Mouse (Mus musculus) kidney, embryonic 16.5 days (tissue): ENCODE results near the gene Igdcc3. TPM values are rescaled to one million over a fixed set of nuclear protein-coding genes. Genes with fewer than 3 reads are reported as not detected.
"Not testable (repeated sequence)": the region's sequence is repeated elsewhere in the genome, so short reads cannot be mapped to it uniquely, and the experiment has no call there.

Experiments used
- ATAC-seq: fragments of 200-750 bp; cut with Nextera tagmentation; 2 replicates; pipeline ENCODE4 v1.8.0; 2017; ENCODE audit warnings: moderate TSS enrichment; ENCODE audit not compliant: low FRiP score, low TSS enrichment
- H3K27ac ChIP-seq: fragments of 300-500 bp; sonication (generic); 2 replicates; pipeline ENCODE4 v1.5.1; 2014; ENCODE audit warnings: low read length
- H3K27me3 ChIP-seq: fragments of 300-500 bp; sonication (generic); 2 replicates; pipeline ENCODE4 v1.6.1; 2014; ENCODE audit warnings: low read length, control low read depth, mixed read lengths; ENCODE audit not compliant: insufficient read depth
- H3K36me3 ChIP-seq: fragments of 300-500 bp; sonication (generic); 2 replicates; pipeline ENCODE4 v1.6.1; 2014; ENCODE audit warnings: low read length, control low read depth, mixed read lengths; ENCODE audit not compliant: insufficient read depth
- H3K4me1 ChIP-seq: fragments of 300-500 bp; sonication (generic); 2 replicates; pipeline ENCODE4 v1.6.1; 2014; ENCODE audit warnings: low read length, control low read depth, mixed read lengths; ENCODE audit not compliant: insufficient read depth
- H3K4me2 ChIP-seq: fragments of 300-500 bp; sonication (generic); replicated peaks from 2 replicates; pipeline ENCODE4 v1.6.1; 2014; ENCODE audit warnings: low read depth, low read length
- H3K4me3 ChIP-seq: fragments of 300-500 bp; sonication (generic); 2 replicates; pipeline ENCODE4 v1.5.1; 2014; ENCODE audit warnings: mild to moderate bottlenecking, low read length
- H3K9ac ChIP-seq: fragments of 300-500 bp; sonication (generic); replicated peaks from 2 replicates; pipeline ENCODE4 v1.6.1; 2014; ENCODE audit warnings: low read length
- H3K9me3 ChIP-seq: fragments of 300-500 bp; sonication (generic); 2 replicates; pipeline ENCODE4 v1.6.1; 2016; ENCODE audit warnings: low read length, control low read depth
- WGBS: fragments of 180-500 bp; shearing (Covaris S2); extraction: QIAGEN DNeasy Blood & Tissue Kit; methylation state at CpG from one replicate; pipeline ENCODE4 v1.1.7; 2014; 5-methylcytosine and 5-hydroxymethylcytosine counted together
- polyA plus RNA-seq: library from polyadenylated mRNA; unstranded; fragments of >200 nt; fragmentation: Nextera tagmentation; extraction: Ambion mirVana; gene quantifications from 2 replicates; pipeline ENCODE4 v1.2.1, GENCODE M21; 2015

Igdcc3 gene
- polyA plus RNA-seq, 1 experiment from 2014 or later, result 3.2 TPM

DNA sequence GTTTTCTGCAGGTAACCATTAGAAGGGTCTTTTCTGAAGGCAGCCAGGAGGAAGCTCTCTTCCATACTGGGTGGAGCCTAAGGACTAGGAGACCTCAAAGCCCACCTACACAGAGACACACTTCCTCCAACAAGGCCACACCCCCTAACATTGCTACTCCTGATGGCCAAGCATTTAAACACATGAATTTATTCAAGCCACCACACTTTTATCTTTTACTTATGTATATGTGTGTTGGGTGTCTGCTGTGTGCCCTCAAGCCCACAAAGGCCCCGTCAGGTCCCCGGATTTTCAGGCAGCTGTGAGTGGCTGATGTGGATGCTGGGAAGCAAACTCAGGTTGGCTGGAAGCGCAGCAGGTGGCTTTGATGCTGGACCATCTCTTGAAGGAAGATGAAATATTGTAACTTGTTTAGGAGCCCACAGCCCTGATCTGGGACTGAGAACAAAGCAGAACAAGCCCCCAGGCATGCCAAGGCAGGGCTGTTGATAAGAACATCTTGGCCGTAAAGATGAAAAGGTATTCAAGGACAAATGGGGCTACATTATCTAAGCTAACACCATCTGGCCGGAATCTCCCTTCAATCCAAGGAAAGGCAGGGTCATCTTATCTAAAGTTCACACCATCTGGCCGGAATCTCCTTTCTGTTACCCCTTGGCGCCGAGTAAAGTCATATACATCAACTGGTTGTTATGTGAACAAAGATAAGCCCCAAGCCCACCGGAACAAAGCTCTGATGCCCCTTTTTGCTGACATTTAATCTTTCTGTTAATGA is 66.2 kb downstream of the Igdcc3 start:
- H3K4me3 ChIP-seq, H3K27me3 ChIP-seq, H3K36me3 ChIP-seq, H3K9me3 ChIP-seq, H3K9ac ChIP-seq, H3K4me2 ChIP-seq, H3K27ac ChIP-seq, ATAC-seq, H3K4me1 ChIP-seq: not testable (repeated sequence)
- 88% methylated on average over 9 of the region's 9 CpGs for WGBS

DNA sequence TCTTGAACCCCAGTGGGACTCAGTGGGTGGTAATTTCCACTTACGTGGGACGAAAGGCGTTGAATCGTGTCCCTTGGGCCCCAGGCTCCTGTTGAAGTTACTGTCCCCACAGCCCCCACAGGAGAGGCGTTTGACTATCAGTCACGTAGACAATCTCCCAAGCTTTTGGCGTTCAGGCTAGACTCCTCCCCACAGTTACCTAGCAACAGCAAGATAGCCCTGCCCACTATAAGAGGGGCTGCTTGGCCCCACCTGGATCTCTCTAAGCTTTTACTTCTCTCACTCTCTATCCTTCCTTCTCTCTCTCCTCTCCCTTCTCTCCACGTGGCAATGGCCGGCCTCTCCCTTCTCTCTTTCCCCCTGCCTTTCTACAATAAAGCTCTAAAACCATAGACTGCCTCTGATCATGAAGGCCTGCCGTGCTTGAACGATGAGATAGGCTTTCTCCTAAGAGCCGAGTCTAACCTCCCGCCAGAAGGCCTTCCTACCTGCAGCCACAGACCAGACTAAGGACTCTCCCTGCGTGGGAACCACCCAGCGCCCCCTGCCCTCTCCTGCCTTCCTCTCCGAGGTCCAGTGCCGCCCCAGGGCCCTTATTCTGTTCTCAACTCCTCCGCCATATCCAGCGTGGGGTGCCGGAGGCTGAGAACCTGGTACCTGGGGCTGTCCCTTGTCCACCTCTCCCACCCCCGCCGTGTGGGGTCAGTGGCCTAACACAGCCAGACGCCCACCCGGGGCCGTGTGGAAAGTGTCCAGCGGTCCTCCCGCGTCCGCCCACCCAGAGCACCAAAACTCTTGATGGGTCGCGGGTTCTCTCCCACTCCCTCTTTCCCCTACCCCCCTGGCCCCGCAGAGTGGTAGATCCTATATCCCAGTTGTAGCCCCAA is 67.5 kb downstream of the Igdcc3 start:
- H3K4me3 ChIP-seq, result no peak overlapping the region
- H3K36me3 ChIP-seq, result no peaks in the 10 kb centered on the region
- WGBS, result 87% methylated on average over 32 of the region's 32 CpGs
- H3K4me1 ChIP-seq, result 0 out of 2 replicates have a peak, but pooled peaks cover 4% of the 10 kb centered on the region
- ATAC-seq, result no peak
- H3K9ac ChIP-seq, result no peak overlapping the region
- no peaks in the 10 kb centered on the region for H3K27me3 ChIP-seq
- no peak overlapping the region for H3K27ac ChIP-seq
- H3K4me2 ChIP-seq, result no peak overlapping the region
- H3K9me3 ChIP-seq, result peaks cover 4% of the 10 kb centered on the region; the same call in 1 of the 2 replicates

GRCm38 (mm10) chr9:65211598-65211997 is 70.6 kb downstream of the Igdcc3 start:
- ATAC-seq, result no peak
- no peak overlapping the region for H3K27ac ChIP-seq
- H3K36me3 ChIP-seq, result no peaks in the 10 kb centered on the region
- H3K9ac ChIP-seq, result no peak overlapping the region
- WGBS, result 14% methylated on average over 1 of the region's 1 CpGs
- H3K4me3 ChIP-seq, result no peak overlapping the region
- peaks cover 4% of the 10 kb centered on the region; the same call in 1 of the 2 replicates for H3K9me3 ChIP-seq
- no peak overlapping the region for H3K4me2 ChIP-seq
- H3K27me3 ChIP-seq, result no peaks in the 10 kb centered on the region
- peaks cover 20% of the 10 kb centered on the region for H3K4me1 ChIP-seq

DNA sequence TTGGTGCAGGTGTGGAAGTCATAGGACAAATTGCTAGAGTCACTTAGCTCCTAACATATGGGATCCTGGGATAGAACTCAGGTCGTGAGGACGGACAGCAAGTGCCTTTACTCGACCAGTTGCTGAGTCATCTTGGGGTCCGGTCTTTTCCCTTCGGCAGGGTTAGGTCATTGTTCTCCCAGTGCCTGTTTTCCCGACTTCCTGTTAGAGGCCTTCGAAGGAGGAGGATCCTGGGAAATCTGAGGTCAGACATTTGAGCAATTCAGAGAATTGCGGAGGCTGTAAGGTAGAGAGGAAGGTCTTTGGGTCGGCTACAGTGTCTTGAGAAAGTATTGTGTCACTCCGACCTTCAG is 73.4 kb downstream of the Igdcc3 start:
- Histone ChIP-seq H3K4me3 (peak overlapping the region; percentile 66), H3K27ac (peak overlapping the region; percentile 95), H3K9ac (peak overlapping the region; percentile 79), H3K4me2 (peak overlapping the region; percentile 92), H3K27me3 (no peaks in the 10 kb centered on the region), H3K9me3 (no peaks in the 10 kb centered on the region), H3K4me1 (peaks cover 34% of the 10 kb centered on the region), H3K36me3 (no peaks in the 10 kb centered on the region)
- no peak for ATAC-seq
- 14% methylated on average over 10 of the region's 10 CpGs for WGBS

DNA sequence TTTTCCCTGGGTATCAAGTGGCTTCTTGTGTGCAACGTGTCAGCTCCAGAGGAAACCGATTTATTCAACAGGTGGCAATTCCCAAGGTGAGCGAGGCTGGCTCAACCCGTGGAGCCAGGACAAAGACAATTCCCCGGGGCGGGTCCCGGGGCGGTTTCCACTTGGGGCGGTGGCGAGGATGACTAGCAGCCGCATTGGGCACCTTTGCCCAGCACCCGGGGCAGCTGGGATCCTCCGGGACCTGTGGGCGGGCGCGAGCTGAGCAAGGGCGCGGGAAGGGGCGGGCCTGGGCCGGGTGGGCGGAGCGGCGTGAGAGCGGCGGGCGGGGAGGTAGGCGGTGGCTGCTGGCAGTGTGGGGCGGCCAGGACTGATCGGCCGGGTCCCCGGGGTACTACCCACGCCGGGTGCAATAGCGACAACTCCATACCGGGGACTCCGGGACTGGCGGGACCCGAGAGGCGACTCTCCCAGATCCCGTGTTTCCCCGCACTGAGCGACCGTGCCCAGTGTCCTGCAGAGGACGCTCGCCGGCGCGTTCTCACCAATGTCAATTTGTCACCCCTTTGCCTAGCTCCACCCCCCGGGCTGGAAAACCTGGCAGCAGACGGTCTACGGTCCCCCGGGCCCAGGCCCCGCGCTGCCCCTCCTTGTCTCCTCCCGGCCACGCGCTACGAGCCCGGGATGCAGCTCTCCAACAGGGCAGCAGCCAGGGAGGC is 73.9 kb downstream of the Igdcc3 start:
- Histone ChIP-seq H3K9ac (peak overlapping the region; percentile 79), H3K4me2 (peak overlapping the region; percentile 92), H3K36me3 (no peaks in the 10 kb centered on the region), H3K4me3 (peak overlapping the region; percentile 66), H3K27ac (peak overlapping the region; percentile 95), H3K27me3 (no peaks in the 10 kb centered on the region), H3K4me1 (peaks cover 34% of the 10 kb centered on the region), H3K9me3 (no peaks in the 10 kb centered on the region)
- under 1% methylated on average over 45 of the region's 59 CpGs for WGBS
- peak; percentile 96 for ATAC-seq

DNA sequence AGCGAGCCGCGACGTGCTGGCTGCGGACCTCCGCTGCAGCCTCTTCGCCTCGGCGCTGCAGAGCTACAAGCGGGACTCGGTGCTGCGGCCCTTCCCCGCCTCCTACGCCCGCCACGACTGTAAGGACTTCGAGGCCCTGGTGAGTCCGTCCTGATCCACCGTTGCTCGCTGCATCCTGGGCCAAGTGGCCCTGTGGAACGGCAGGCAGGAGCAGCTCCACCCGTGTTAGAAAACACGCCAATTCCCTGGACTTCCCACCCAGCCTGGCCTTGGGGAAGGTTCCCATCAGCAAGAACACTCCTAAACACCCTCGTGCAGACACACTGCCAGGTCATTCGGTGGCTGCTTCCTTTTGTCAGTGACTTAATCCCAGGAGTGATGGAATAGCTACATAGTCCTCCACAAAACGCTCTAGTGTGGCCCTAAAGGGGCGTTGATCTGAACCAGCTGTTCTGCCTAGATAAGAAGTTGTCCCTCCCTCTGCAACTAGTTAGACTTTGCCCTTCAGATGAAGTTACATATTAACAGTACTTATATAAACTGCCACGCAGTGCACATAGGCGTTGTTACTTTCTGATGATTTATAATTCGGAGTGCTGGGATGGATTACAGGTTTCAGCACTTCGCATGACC is 74.6 kb downstream of the Igdcc3 start:
- WGBS, result 4% methylated on average over 31 of the region's 31 CpGs
- Histone ChIP-seq H3K4me2 (peak overlapping the region; percentile 92), H3K27me3 (no peaks in the 10 kb centered on the region), H3K9me3 (no peaks in the 10 kb centered on the region), H3K36me3 (no peaks in the 10 kb centered on the region), H3K9ac (peak overlapping the region; percentile 79), H3K4me1 (peaks cover 34% of the 10 kb centered on the region), H3K4me3 (peak overlapping the region; percentile 66), H3K27ac (peak overlapping the region; percentile 95)
- peak; percentile 65 for ATAC-seq

DNA sequence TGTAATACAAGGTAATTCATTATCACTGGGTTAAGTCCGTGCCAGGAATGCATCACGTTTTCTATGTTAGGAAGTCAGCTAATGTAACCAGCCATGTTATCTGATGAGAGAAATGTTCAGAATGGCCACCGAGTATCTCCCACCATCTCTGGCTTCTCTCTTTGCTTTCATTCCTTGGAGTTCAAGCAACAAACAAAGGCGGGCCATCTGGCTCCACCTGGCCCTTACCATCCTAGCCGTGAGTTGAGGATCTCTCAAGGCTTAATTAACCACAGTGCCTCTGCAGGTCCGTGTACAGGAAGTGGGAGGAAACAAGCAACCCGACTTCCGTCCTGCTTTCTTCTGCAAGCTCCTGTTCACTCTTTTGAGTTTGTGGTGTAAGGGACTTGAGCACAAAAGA is 76.0 kb downstream of the Igdcc3 start:
- no peaks in the 10 kb centered on the region for H3K27me3 ChIP-seq
- no peaks in the 10 kb centered on the region for H3K36me3 ChIP-seq
- ATAC-seq, result no peak
- H3K9ac ChIP-seq, result no peak overlapping the region
- peak overlapping the region; percentile 36; the same call in 1 of the 2 replicates for H3K27ac ChIP-seq
- 36% methylated on average over 8 of the region's 8 CpGs for WGBS
- no peak overlapping the region for H3K4me3 ChIP-seq
- H3K4me2 ChIP-seq, result peak overlapping the region; percentile 28; the same call in 1 of the 2 replicates
- H3K9me3 ChIP-seq, result no peaks in the 10 kb centered on the region
- H3K4me1 ChIP-seq, result peaks cover 30% of the 10 kb centered on the region

GRCm38 (mm10) chr9:65217661-65218060 is 76.7 kb downstream of the Igdcc3 start:
- Histone ChIP-seq H3K4me1 (peaks cover 30% of the 10 kb centered on the region), H3K9me3 (no peaks in the 10 kb centered on the region), H3K9ac (0 out of 2 replicates have a peak overlapping the region, but pooled peaks have one; percentile 12), H3K36me3 (no peaks in the 10 kb centered on the region), H3K27me3 (no peaks in the 10 kb centered on the region), H3K4me3 (no peak overlapping the region), H3K27ac (no peak overlapping the region), H3K4me2 (no peak overlapping the region)
- ATAC-seq, result no peak
- 52% methylated on average over 6 of the region's 6 CpGs for WGBS

DNA sequence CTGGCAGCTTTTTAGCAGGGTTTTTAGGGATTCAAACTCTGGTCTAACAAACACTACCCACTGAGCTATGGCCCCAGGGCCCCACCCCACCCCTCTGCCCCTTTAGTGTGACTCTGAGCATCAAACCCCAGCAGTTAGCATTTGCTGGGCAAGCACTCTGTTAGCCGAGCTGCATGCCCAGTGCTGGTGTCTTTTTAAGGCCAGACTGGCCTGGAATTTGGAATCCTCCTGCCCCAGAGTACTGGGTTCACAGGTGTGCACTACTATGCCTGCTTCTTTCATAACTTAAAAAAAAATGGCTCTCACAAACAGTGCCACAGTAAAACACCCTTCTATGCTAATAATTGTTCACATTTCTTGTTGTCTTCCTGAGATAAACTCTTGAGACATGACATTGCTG is 77.9 kb downstream of the Igdcc3 start:
- H3K9me3 ChIP-seq, result no peaks in the 10 kb centered on the region
- no peak overlapping the region for H3K9ac ChIP-seq
- H3K4me1 ChIP-seq, result peaks cover 30% of the 10 kb centered on the region
- H3K4me3 ChIP-seq, result no peak overlapping the region
- H3K36me3 ChIP-seq, result no peaks in the 10 kb centered on the region
- 75% methylated on average over 1 of the region's 1 CpGs for WGBS
- no peak for ATAC-seq
- H3K27me3 ChIP-seq, result no peaks in the 10 kb centered on the region
- no peak overlapping the region for H3K4me2 ChIP-seq
- H3K27ac ChIP-seq, result no peak overlapping the region
